Mouse (Mus musculus): ENCODE results near the gene Ccnj. TPM values are rescaled to one million over a fixed set of nuclear protein-coding genes. Genes with fewer than 3 reads are reported as not detected.
A peak's percentile ranks its signal among the peaks of the same experiment; 100 is the strongest.

Ccnj gene
- 1 to 10 TPM; 8.2 to 8.6 TPM for total RNA-seq (2021)
- long read RNA-seq, experiment 1, partial matches to known transcripts, result 0 of 3 reads
- long read RNA-seq, experiment 1, other reads (novel, unspliced or antisense), result 3 of 3 reads
- long read RNA-seq, experiment 2, partial matches to known transcripts, result 1 of 4 reads
- long read RNA-seq, experiment 2, other reads (novel, unspliced or antisense), result 1 of 4 reads

GRCm38 (mm10) chr19:40830703-40831415, at the start of gene Ccnj:
TSS of gene Ccnj (plus strand) at chr19:40831279.
- peak; percentile 13; the same call in 1 of the 2 replicates for TF ChIP-seq CTCF (IDR thresholded peaks at IDR 0.05)
- intact Hi-C loops (cut with DNase I), result loop anchor here (1.0 to 10.0 kb wide), 6 partner anchors 42 to 246 kb away; partner anchors contain the start of genes Aldh18a1, Entpd1, Tctn3 and Zfp518a
- Histone ChIP-seq H3K4me3 (peak within 1 kb of the TSS; percentile 90), H3K27ac (peak within 1 kb of the TSS; percentile 82)
- peak; percentile 95 to 98 for DNase-seq (ENCODE audit: extremely low spot score in 1 of 2, low spot score in 2 of 2)

DNA sequence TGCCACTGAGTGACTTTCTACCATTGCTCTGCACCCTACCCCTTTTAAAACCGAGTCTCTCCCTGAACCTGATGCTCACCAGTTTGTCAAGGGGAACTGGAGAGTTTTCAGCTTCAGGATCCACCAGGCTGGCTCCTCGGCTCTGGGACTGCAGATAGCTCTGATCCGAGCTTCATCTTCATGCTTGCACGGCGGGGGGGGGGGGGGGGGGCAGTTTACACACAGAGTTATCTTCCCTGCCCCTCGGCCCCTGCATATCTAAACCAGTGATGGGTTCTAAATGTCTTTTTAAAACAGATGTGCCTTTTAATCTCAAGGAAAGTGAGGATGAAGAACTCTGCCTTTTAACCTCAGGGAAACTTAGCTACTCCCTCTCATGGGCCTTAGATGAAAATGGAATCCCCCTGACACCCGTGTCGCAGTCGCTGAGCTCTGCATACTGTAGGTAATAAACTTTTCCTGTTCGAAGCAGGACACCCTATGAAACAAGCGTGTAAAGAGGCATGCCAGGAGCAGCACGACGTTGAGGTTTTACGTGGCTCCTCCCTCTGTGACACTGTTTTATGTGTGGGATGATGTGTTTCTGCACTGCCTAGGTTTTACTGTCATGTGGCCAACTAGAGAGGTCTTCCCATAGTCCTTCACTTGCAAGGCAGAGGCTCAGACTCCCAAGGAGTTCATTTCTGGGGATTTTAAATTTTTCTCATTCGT, 42.9 kb upstream of the Ccnj start:
- Histone ChIP-seq H3K4me3 (no peak overlapping the region), H3K27ac (no peak overlapping the region)
- intact Hi-C loops (cut with DNase I), result no loop called here
- TF ChIP-seq CTCF (IDR thresholded peaks at IDR 0.05), result no peak
- no peak for DNase-seq (ENCODE audit: extremely low spot score in 1 of 2, low spot score in 2 of 2)

DNA sequence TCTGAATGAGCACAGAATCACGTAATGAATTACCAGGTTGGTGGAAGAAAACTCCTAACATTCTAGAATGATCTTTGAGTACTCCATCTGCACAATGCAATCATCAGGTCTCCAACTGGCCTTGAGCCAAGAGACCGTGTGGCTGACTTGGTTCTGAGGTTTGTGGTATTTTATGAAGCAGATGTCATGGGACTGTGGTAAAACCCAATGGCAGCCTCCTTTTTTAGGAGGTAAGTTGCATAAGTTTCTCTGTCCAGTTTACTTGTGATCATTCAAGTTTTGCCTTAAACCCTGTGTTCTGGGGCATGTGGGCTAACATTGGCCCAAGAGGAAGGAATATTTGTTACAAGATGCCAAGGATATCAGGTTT, 42.4 kb upstream of the Ccnj start:
- no peak for TF ChIP-seq CTCF (IDR thresholded peaks at IDR 0.05)
- no peak for DNase-seq (ENCODE audit: extremely low spot score in 1 of 2, low spot score in 2 of 2)
- intact Hi-C loops (cut with DNase I), result no loop called here
- Histone ChIP-seq H3K4me3 (no peak overlapping the region), H3K27ac (no peak overlapping the region)

GRCm38 (mm10) chr19:40805176-40805737, 25.8 kb upstream of the Ccnj start:
- no peak overlapping the region for H3K4me3 ChIP-seq
- no peak for TF ChIP-seq CTCF (IDR thresholded peaks at IDR 0.05)
- no peak overlapping the region for H3K27ac ChIP-seq
- no peak for DNase-seq (ENCODE audit: extremely low spot score in 1 of 2, low spot score in 2 of 2)
- intact Hi-C loops (cut with DNase I), result no loop called here

DNA sequence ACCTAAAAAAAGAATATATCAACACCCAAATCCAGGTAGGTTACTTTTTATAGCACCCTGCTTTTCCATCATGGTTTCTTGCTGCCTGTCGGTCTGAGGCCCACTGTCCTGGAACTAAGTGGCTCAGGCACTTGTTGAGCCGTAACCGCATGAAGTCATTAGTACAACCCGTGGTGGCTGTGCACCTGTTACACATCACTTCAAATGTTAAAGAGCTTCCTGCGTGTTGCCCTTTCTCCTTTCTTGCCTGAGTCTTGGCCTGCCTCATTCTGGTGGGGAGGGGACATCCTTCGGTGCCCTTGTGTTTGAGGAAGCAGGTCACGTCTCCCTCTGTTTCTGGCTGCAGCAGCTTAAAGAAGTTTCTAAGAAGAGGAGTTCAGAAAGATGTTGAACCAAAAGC, 21.2 kb upstream of the Ccnj start:
- TF ChIP-seq CTCF (IDR thresholded peaks at IDR 0.05), result no peak
- intact Hi-C loops (cut with DNase I), result no loop called here
- no peak for DNase-seq (ENCODE audit: extremely low spot score in 1 of 2, low spot score in 2 of 2)
- Histone ChIP-seq H3K27ac (no peak overlapping the region), H3K4me3 (no peak overlapping the region)

GRCm38 (mm10) chr19:40811840-40812239, 19.2 kb upstream of the Ccnj start:
- Histone ChIP-seq H3K4me3 (no peak overlapping the region), H3K27ac (no peak overlapping the region)
- DNase-seq (ENCODE audit: extremely low spot score in 1 of 2, low spot score in 2 of 2), result no peak
- no peak for TF ChIP-seq CTCF (IDR thresholded peaks at IDR 0.05)
- intact Hi-C loops (cut with DNase I), result no loop called here

- intact Hi-C loops (cut with DNase I), result no loop called here
- Histone ChIP-seq H3K27ac (no peak overlapping the region), H3K4me3 (no peak overlapping the region)
- no peak for TF ChIP-seq CTCF (IDR thresholded peaks at IDR 0.05)
- no peak for DNase-seq (ENCODE audit: extremely low spot score in 1 of 2, low spot score in 2 of 2)
These were observed 18.3 kb upstream of the Ccnj start for GRCm38 (mm10) chr19:40812778-40813177.

DNA sequence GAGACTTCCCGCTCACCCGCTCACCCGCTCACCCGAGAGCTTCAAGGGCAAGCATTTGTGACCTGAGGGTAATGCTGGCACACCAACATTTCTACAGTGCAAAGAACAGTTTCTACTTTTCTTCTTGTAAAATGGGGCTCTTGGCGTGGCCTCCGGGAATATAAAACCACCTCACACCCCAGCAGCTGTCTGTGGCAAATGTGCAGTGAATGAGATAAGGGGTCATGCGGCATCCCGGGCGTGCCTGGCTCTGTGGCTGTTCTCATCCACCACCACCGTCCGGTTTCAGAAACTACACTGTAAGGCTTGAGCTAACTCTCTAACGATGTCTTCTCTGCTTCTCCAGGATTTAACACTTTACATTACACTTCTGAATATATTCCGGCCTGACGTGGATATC, 17.7 kb upstream of the Ccnj start:
- TF ChIP-seq CTCF (IDR thresholded peaks at IDR 0.05), result no peak
- no peak for DNase-seq (ENCODE audit: extremely low spot score in 1 of 2, low spot score in 2 of 2)
- intact Hi-C loops (cut with DNase I), result no loop called here
- no peak overlapping the region for H3K4me3 ChIP-seq
- no peak overlapping the region for H3K27ac ChIP-seq

DNA sequence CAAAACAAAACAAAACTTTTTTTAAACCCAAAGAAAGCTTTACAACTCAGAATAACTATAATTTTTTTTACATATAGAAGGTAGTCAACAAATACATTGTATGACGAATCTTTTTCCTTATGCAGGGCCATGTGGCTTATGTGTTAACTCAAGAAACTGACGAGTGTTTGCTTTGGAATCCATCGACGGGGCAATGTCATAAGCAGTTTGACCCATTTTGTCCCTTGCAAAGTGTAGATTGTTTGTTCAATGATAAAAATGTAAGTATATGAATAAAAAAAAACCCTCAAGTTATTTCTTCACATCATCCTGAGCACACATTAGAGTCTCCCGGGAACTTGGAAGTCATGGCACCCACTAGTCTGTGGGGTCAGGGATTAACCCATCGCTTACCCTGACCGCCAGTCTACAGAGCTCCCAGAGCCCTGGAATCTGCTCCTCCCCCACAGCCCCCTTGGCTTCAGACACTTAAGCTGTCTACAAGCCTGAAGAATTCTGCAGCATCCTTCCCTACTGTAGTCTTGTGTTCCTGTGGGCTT, 15.4 kb upstream of the Ccnj start:
- no peak for DNase-seq (ENCODE audit: extremely low spot score in 1 of 2, low spot score in 2 of 2)
- TF ChIP-seq CTCF (IDR thresholded peaks at IDR 0.05), result no peak
- Histone ChIP-seq H3K4me3 (no peak overlapping the region), H3K27ac (no peak overlapping the region)
- intact Hi-C loops (cut with DNase I), result no loop called here

GRCm38 (mm10) chr19:40817901-40818532, 13.1 kb upstream of the Ccnj start:
- intact Hi-C loops (cut with DNase I), result no loop called here
- DNase-seq (ENCODE audit: extremely low spot score in 1 of 2, low spot score in 2 of 2), result no peak
- no peak overlapping the region for H3K4me3 ChIP-seq
- no peak for TF ChIP-seq CTCF (IDR thresholded peaks at IDR 0.05)
- H3K27ac ChIP-seq, result no peak overlapping the region

DNA sequence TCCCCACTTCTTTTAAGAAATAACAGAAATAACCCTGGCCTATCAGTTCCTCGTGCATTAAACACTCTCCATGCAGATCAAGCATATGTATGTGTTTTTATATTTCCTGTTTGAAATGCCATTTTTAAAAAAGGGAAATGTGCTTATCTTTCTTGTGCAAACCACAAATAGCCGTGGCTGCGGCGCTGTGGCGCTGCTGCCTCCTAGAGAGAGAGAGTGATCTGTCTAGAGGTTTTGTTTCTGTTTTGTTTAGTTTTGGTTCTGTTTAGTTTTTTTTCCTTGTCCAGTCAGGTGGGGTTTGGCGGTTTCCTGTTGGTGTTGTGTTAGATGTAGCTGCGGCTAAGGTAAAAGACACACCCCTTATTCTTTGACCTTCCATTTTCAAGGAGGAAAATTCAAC, 12.3 kb upstream of the Ccnj start:
- DNase-seq (ENCODE audit: extremely low spot score in 1 of 2, low spot score in 2 of 2), result no peak
- Histone ChIP-seq H3K4me3 (no peak overlapping the region), H3K27ac (no peak overlapping the region)
- TF ChIP-seq CTCF (IDR thresholded peaks at IDR 0.05), result no peak; the same call in none of the 2 replicates
- intact Hi-C loops (cut with DNase I), result no loop called here
